10 mouse cellular contexts compared by ENCODE assay signal in the genomic region with DNA sequence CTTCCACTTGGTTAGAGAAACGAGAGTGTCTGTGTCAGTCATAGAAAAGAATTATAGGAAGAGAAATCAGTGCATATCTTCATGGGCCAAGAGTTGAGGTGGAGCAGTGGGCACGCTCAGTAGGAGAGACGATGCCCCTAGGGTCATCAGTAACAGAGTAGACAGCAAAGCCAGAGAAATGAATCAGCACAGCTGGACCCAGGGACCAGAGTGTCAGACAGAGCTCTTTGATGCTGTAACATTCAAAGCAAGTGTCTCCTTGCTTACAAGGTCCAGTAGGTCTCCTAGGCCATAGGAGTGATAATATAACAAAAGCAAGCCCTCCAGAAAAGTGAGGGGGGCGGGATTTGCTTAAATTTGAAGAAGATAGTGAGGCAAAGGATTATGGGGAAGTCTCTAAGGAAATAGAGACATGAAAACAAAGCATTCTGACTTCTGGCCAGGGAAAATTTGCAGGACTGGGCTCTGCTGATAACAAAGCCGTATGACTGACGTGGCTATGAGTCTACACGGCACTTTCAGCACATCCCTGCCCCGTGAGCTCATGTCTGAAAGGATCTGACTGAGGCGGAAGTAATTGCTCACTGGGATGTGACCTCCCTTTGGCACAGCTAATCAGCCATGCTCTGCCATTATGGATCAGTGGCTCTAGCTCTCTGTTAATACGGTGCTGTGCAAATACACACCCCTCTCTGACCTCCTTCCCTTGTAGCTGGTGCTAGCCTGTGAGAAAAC.
A peak's percentile ranks its signal among the peaks of the same experiment; 100 is the strongest.
DNase-seq lines count a peak whose midpoint lies in the region; ATAC-seq and TF ChIP-seq lines count a peak whose summit lies in the region.
"Had no signal": no experiment of that assay in that cellular context is flagged by ENCODE, and none has a peak within 500 bp of the region (broad histone marks: within the 10 kb centered on the region; RNA-seq: fewer than 3 reads in every experiment).

No protein-coding gene starts in this region.

- no peak for TF ChIP-seq CTCF in lung, postnatal 0 days (IDR thresholded peaks at IDR 0.05)

- 48% methylated on average over 10 of the region's 10 CpGs for WGBS in lung, postnatal 0 days
- 34% methylated on average over 10 of the region's 10 CpGs for WGBS in forebrain, embryonic 10.5 days

- H3K9ac ChIP-seq in lung, postnatal 0 days (replicated peaks; ENCODE audit: low read depth) = no peak overlapping the region
- H3K9ac ChIP-seq: embryonic facial prominence, embryonic 12.5 days; limb, embryonic 13.5 days had no signal

- no peak overlapping the region for H3K27ac ChIP-seq in lung, postnatal 0 days (ENCODE audit: low read length)
- H3K27ac ChIP-seq in forebrain, embryonic 10.5 days = 0 out of 2 replicates have a peak overlapping the region, but pooled peaks have one; percentile 6
- H3K27ac ChIP-seq: embryonic facial prominence, embryonic 12.5 days; limb, embryonic 13.5 days had no signal

- no peaks in the 10 kb centered on the region for H3K27me3 ChIP-seq in lung, postnatal 0 days (replicated peaks; ENCODE audit: insufficient read depth, low read length)
- peaks cover 30% of the 10 kb centered on the region for H3K27me3 ChIP-seq in forebrain, embryonic 10.5 days (ENCODE audit: poor library complexity, severe bottlenecking)
- H3K27me3 ChIP-seq: embryonic facial prominence, embryonic 12.5 days; limb, embryonic 13.5 days had no signal

- H3K4me2 ChIP-seq in lung, postnatal 0 days (replicated peaks; ENCODE audit: low read depth, low read length) = no peak overlapping the region
- H3K4me2 ChIP-seq: embryonic facial prominence, embryonic 12.5 days; limb, embryonic 13.5 days had no signal

- H3K4me3 ChIP-seq in lung, postnatal 0 days (ENCODE audit: low read depth, low read length) = no peak overlapping the region
- no peak overlapping the region for H3K4me3 ChIP-seq in forebrain, embryonic 10.5 days
- H3K4me3 ChIP-seq: embryonic facial prominence, embryonic 12.5 days; limb, embryonic 13.5 days had no signal

- H3K36me3 ChIP-seq in lung, postnatal 0 days (ENCODE audit: insufficient read depth, low read length) = no peaks in the 10 kb centered on the region
- H3K36me3 ChIP-seq in forebrain, embryonic 10.5 days (replicated peaks) = no peaks in the 10 kb centered on the region
- H3K36me3 ChIP-seq: embryonic facial prominence, embryonic 12.5 days; limb, embryonic 13.5 days had no signal

- ATAC-seq in lung, postnatal 0 days = peak; percentile 65

- TF ChIP-seq EP300 in lung, postnatal 0 days (IDR thresholded peaks at IDR 0.05) = no peak

- no peaks in the 10 kb centered on the region for H3K4me1 ChIP-seq in lung, postnatal 0 days (ENCODE audit: insufficient read depth, low read depth, low read length)
- peaks cover 18% of the 10 kb centered on the region for H3K4me1 ChIP-seq in forebrain, embryonic 10.5 days
- H3K4me1 ChIP-seq: limb, embryonic 13.5 days had no signal

- H3K9me3 ChIP-seq in lung, postnatal 0 days (ENCODE audit: low read length) = no peaks in the 10 kb centered on the region
- H3K9me3 ChIP-seq in forebrain, embryonic 10.5 days = no peaks in the 10 kb centered on the region
- H3K9me3 ChIP-seq: embryonic facial prominence, embryonic 12.5 days; limb, embryonic 13.5 days had no signal

- peak; percentile 36 for DNase-seq in lung, postnatal 0 days (ENCODE audit: low spot score)
- DNase-seq in lung, adult 18-20 months = no peak
- peak; percentile 53 for DNase-seq in forebrain, embryonic 10.5 days (ENCODE audit: extremely low spot score, low spot score)
- DNase-seq in lung, postnatal 4 days = peak; percentile 17 to 22
- DNase-seq in spleen, postnatal 10 days (ENCODE audit: low spot score in 2 of 2) = no peak
- DNase-seq in kidney, postnatal 25 days = no peak
- DNase-seq in layer of hippocampus, postnatal 25 days (ENCODE audit: extremely low spot score in 1 of 2, low spot score in 1 of 2) = no peak
- DNase-seq: thymus, postnatal 4 days had no signal

Comparison
In these comparisons a context has a peak if more than half of its experiments do, and no peak if none do; other contexts are left out.
1. DNase-seq: peak in lung, postnatal 0 days (single experiment), forebrain, embryonic 10.5 days (single experiment) and lung, postnatal 4 days (2 of 2); none in lung, adult 18-20 months (0 of 2), spleen, postnatal 10 days (0 of 2), kidney, postnatal 25 days (0 of 2) and layer of hippocampus, postnatal 25 days (0 of 2).